Mouse (Mus musculus): ENCODE measurements around the gene Gm21861. TPM values are rescaled to one million over a fixed set of nuclear protein-coding genes. Genes with fewer than 3 reads are reported as not detected.

The Gm21861 gene
- not detected in 2 replicates for total RNA-seq (2023)

GRCm38 (mm10) chrY:58814497-58814896, at the start of gene Gm21861:
Gene Gm21861, minus strand, starts transcription at chrY:58814597.

